Mouse (Mus musculus) brain, embryonic 14.5 days (tissue): ENCODE data around the gene Olfr463.

Source experiments
- CTCF ChIP-seq: fragments of 200-500 bp; IDR thresholded peaks from 2 replicates; pipeline ENCODE4 v1.5.1; 2012; ENCODE audit warnings: inconsistent platforms, mild to moderate bottlenecking, moderate library complexity, borderline replicate concordance; ENCODE audit not compliant: insufficient read depth, insufficient read length; ENCODE audit errors: extremely low read depth
- POLR2A ChIP-seq: fragments of 200-500 bp; IDR thresholded peaks from 2 replicates; pipeline ENCODE4 v1.6.1; 2012; ENCODE audit warnings: mild to moderate bottlenecking, inconsistent platforms, borderline replicate concordance; ENCODE audit not compliant: poor library complexity, insufficient read depth, insufficient read length, severe bottlenecking; ENCODE audit errors: extremely low read depth

DNA sequence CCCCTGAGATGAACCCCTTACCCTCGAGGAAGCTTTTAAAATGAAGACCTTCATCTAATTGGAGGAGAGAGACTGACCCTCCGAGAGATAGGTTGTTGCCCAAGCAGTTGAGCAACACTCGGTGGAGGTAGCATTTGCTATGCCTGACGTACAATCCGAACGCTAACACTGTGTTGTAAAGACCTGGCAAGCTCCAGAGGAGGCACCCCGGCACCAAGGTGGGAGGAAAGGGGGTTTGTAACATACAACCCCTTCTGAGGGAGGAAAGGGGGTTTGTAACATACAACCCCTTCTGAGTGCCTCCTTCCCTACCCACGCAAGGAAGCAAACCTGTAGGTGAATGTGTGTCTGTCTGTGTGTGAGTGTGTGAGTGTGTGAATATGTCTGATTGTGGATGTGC lies 25.4 kb downstream of the Olfr463 start:
- TF ChIP-seq CTCF: no peak
- no peak for TF ChIP-seq POLR2A
